Mouse (Mus musculus): ENCODE measurements around the gene Mink1. TPM values are rescaled to one million over a fixed set of nuclear protein-coding genes. Genes with fewer than 3 reads are reported as not detected.

Gene Mink1
- polyA plus RNA-seq, 1 experiment from 2014 or later, result 12.5 TPM

GRCm38 (mm10) chr11:70595638-70596037 is 33.0 kb downstream of the Mink1 start:
- no peak overlapping the region for H3K4me3 ChIP-seq (replicated peaks; ENCODE audit: low read length)
- 0 out of 2 replicates have a peak, but pooled peaks have one; percentile 17 for ATAC-seq (ENCODE audit: insufficient read depth, low FRiP score)
- WGBS, result 42% methylated on average over 2 of the region's 2 CpGs

GRCm38 (mm10) chr11:70596094-70596493 is 33.4 kb downstream of the Mink1 start:
- Histone ChIP-seq H3K36me3 (ENCODE audit: control insufficient read depth, insufficient read depth, low read length) (0 out of 2 replicates have a peak, but pooled peaks cover 3% of the 10 kb centered on the region), H3K4me3 (replicated peaks; ENCODE audit: low read length) (no peak overlapping the region), H3K27me3 (ENCODE audit: control insufficient read depth, insufficient read depth, low read length) (no peaks in the 10 kb centered on the region), H3K9me3 (replicated peaks; ENCODE audit: control insufficient read depth, low read length) (no peaks in the 10 kb centered on the region), H3K27ac (ENCODE audit: low read length) (peak overlapping the region; percentile 55), H3K4me2 (ENCODE audit: low read depth, low read length) (no peak overlapping the region), H3K4me1 (ENCODE audit: control insufficient read depth, insufficient read depth, low read length) (0 out of 2 replicates have a peak, but pooled peaks cover 8% of the 10 kb centered on the region), H3K9ac (ENCODE audit: low read length) (no peak overlapping the region)
- no peak for ATAC-seq (ENCODE audit: insufficient read depth, low FRiP score)
- 60% methylated on average over 4 of the region's 4 CpGs for WGBS

More at GRCm38 (mm10) chr11:70595638-70596037, 33.0 kb downstream of the Mink1 start:
- no peaks in the 10 kb centered on the region for H3K27me3 ChIP-seq (ENCODE audit: control insufficient read depth, insufficient read depth, low read length)
- H3K36me3 ChIP-seq (ENCODE audit: control insufficient read depth, insufficient read depth, low read length), result 0 out of 2 replicates have a peak, but pooled peaks cover 3% of the 10 kb centered on the region
- H3K27ac ChIP-seq (ENCODE audit: low read length), result peak overlapping the region; percentile 56
- H3K4me1 ChIP-seq (ENCODE audit: control insufficient read depth, insufficient read depth, low read length), result 0 out of 2 replicates have a peak, but pooled peaks cover 8% of the 10 kb centered on the region
- no peaks in the 10 kb centered on the region for H3K9me3 ChIP-seq (replicated peaks; ENCODE audit: control insufficient read depth, low read length)
- H3K9ac ChIP-seq (ENCODE audit: low read length), result no peak overlapping the region
- no peak overlapping the region for H3K4me2 ChIP-seq (ENCODE audit: low read depth, low read length)

- no peak overlapping the region for H3K4me3 ChIP-seq (replicated peaks; ENCODE audit: low read length)
- 0 out of 2 replicates have a peak, but pooled peaks cover 3% of the 10 kb centered on the region for H3K36me3 ChIP-seq (ENCODE audit: control insufficient read depth, insufficient read depth, low read length)
- no peak overlapping the region for H3K9ac ChIP-seq (ENCODE audit: low read length)
- no peak overlapping the region for H3K27ac ChIP-seq (ENCODE audit: low read length)
- no peaks in the 10 kb centered on the region for H3K27me3 ChIP-seq (ENCODE audit: control insufficient read depth, insufficient read depth, low read length)
- WGBS, result 79% methylated on average over 6 of the region's 6 CpGs
- no peak for ATAC-seq (ENCODE audit: insufficient read depth, low FRiP score)
- H3K4me2 ChIP-seq (ENCODE audit: low read depth, low read length), result no peak overlapping the region
- H3K9me3 ChIP-seq (replicated peaks; ENCODE audit: control insufficient read depth, low read length), result no peaks in the 10 kb centered on the region
- 0 out of 2 replicates have a peak, but pooled peaks cover 8% of the 10 kb centered on the region for H3K4me1 ChIP-seq (ENCODE audit: control insufficient read depth, insufficient read depth, low read length)
Observed at GRCm38 (mm10) chr11:70597301-70597700, 34.6 kb downstream of the Mink1 start.

GRCm38 (mm10) chr11:70598451-70598953 is 35.8 kb downstream of the Mink1 start:
- no peak overlapping the region for H3K9ac ChIP-seq (ENCODE audit: low read length)
- no peak overlapping the region for H3K4me2 ChIP-seq (ENCODE audit: low read depth, low read length)
- 0 out of 2 replicates have a peak, but pooled peaks cover 3% of the 10 kb centered on the region for H3K36me3 ChIP-seq (ENCODE audit: control insufficient read depth, insufficient read depth, low read length)
- no peak overlapping the region for H3K27ac ChIP-seq (ENCODE audit: low read length)
- H3K9me3 ChIP-seq (replicated peaks; ENCODE audit: control insufficient read depth, low read length), result no peaks in the 10 kb centered on the region
- H3K4me1 ChIP-seq (ENCODE audit: control insufficient read depth, insufficient read depth, low read length), result 0 out of 2 replicates have a peak, but pooled peaks cover 8% of the 10 kb centered on the region
- no peaks in the 10 kb centered on the region for H3K27me3 ChIP-seq (ENCODE audit: control insufficient read depth, insufficient read depth, low read length)
- 82% methylated on average over 9 of the region's 9 CpGs for WGBS
- H3K4me3 ChIP-seq (replicated peaks; ENCODE audit: low read length), result no peak overlapping the region
- no peak for ATAC-seq (ENCODE audit: insufficient read depth, low FRiP score)

- Histone ChIP-seq H3K4me1 (ENCODE audit: control insufficient read depth, insufficient read depth, low read length) (no peaks in the 10 kb centered on the region), H3K4me2 (ENCODE audit: low read depth, low read length) (no peak overlapping the region), H3K9ac (ENCODE audit: low read length) (no peak overlapping the region), H3K27ac (ENCODE audit: low read length) (no peak overlapping the region), H3K4me3 (replicated peaks; ENCODE audit: low read length) (no peak overlapping the region), H3K27me3 (ENCODE audit: control insufficient read depth, insufficient read depth, low read length) (no peaks in the 10 kb centered on the region), H3K36me3 (ENCODE audit: control insufficient read depth, insufficient read depth, low read length) (peaks cover 16% of the 10 kb centered on the region), H3K9me3 (replicated peaks; ENCODE audit: control insufficient read depth, low read length) (no peaks in the 10 kb centered on the region)
- ATAC-seq (ENCODE audit: insufficient read depth, low FRiP score), result 0 out of 2 replicates have a peak, but pooled peaks have one; percentile 30
- 52% methylated on average over 14 of the region's 14 CpGs for WGBS
Observed at GRCm38 (mm10) chr11:70605024-70605566, 42.4 kb downstream of the Mink1 start.

- no peak overlapping the region for H3K4me3 ChIP-seq (replicated peaks; ENCODE audit: low read length)
- H3K4me1 ChIP-seq (ENCODE audit: control insufficient read depth, insufficient read depth, low read length), result no peaks in the 10 kb centered on the region
- no peaks in the 10 kb centered on the region for H3K27me3 ChIP-seq (ENCODE audit: control insufficient read depth, insufficient read depth, low read length)
- H3K27ac ChIP-seq (ENCODE audit: low read length), result no peak overlapping the region
- no peak for ATAC-seq (ENCODE audit: insufficient read depth, low FRiP score)
- H3K36me3 ChIP-seq (ENCODE audit: control insufficient read depth, insufficient read depth, low read length), result peaks cover 22% of the 10 kb centered on the region
- 72% methylated on average over 12 of the region's 12 CpGs for WGBS
- no peak overlapping the region for H3K4me2 ChIP-seq (ENCODE audit: low read depth, low read length)
- H3K9me3 ChIP-seq (replicated peaks; ENCODE audit: control insufficient read depth, low read length), result no peaks in the 10 kb centered on the region
- no peak overlapping the region for H3K9ac ChIP-seq (ENCODE audit: low read length)
Observed at GRCm38 (mm10) chr11:70606717-70607116, 44.0 kb downstream of the Mink1 start.

- H3K4me3 ChIP-seq (replicated peaks; ENCODE audit: low read length), result no peak overlapping the region
- no peaks in the 10 kb centered on the region for H3K27me3 ChIP-seq (ENCODE audit: control insufficient read depth, insufficient read depth, low read length)
- H3K9ac ChIP-seq (ENCODE audit: low read length), result no peak overlapping the region
- WGBS, result 83% methylated on average over 9 of the region's 9 CpGs
- H3K27ac ChIP-seq (ENCODE audit: low read length), result no peak overlapping the region
- ATAC-seq (ENCODE audit: insufficient read depth, low FRiP score), result no peak
- no peaks in the 10 kb centered on the region for H3K4me1 ChIP-seq (ENCODE audit: control insufficient read depth, insufficient read depth, low read length)
- peaks cover 22% of the 10 kb centered on the region for H3K36me3 ChIP-seq (ENCODE audit: control insufficient read depth, insufficient read depth, low read length)
- H3K9me3 ChIP-seq (replicated peaks; ENCODE audit: control insufficient read depth, low read length), result no peaks in the 10 kb centered on the region
- H3K4me2 ChIP-seq (ENCODE audit: low read depth, low read length), result no peak overlapping the region
Observed at GRCm38 (mm10) chr11:70607611-70608010, 44.9 kb downstream of the Mink1 start.

GRCm38 (mm10) chr11:70608381-70609066 is 45.8 kb downstream of the Mink1 start:
- peaks cover 25% of the 10 kb centered on the region for H3K36me3 ChIP-seq (ENCODE audit: control insufficient read depth, insufficient read depth, low read length)
- no peak for ATAC-seq (ENCODE audit: insufficient read depth, low FRiP score)
- WGBS, result 90% methylated on average over 26 of the region's 26 CpGs

GRCm38 (mm10) chr11:70610752-70611151 is 48.1 kb downstream of the Mink1 start:
- no peak for ATAC-seq (ENCODE audit: insufficient read depth, low FRiP score)
- H3K4me3 ChIP-seq (replicated peaks; ENCODE audit: low read length), result no peak overlapping the region
- H3K27ac ChIP-seq (ENCODE audit: low read length), result no peak overlapping the region
- H3K4me2 ChIP-seq (ENCODE audit: low read depth, low read length), result no peak overlapping the region
- WGBS, result 83% methylated on average over 4 of the region's 4 CpGs
- H3K9ac ChIP-seq (ENCODE audit: low read length), result no peak overlapping the region
- H3K36me3 ChIP-seq (ENCODE audit: control insufficient read depth, insufficient read depth, low read length), result peaks cover 25% of the 10 kb centered on the region
- H3K27me3 ChIP-seq (ENCODE audit: control insufficient read depth, insufficient read depth, low read length), result no peaks in the 10 kb centered on the region
- peaks cover 12% of the 10 kb centered on the region for H3K4me1 ChIP-seq (ENCODE audit: control insufficient read depth, insufficient read depth, low read length)
- H3K9me3 ChIP-seq (replicated peaks; ENCODE audit: control insufficient read depth, low read length), result no peaks in the 10 kb centered on the region

More at GRCm38 (mm10) chr11:70608381-70609066, 45.8 kb downstream of the Mink1 start:
- H3K4me2 ChIP-seq (ENCODE audit: low read depth, low read length), result no peak overlapping the region
- no peak overlapping the region for H3K9ac ChIP-seq (ENCODE audit: low read length)
- H3K27me3 ChIP-seq (ENCODE audit: control insufficient read depth, insufficient read depth, low read length), result no peaks in the 10 kb centered on the region
- H3K4me1 ChIP-seq (ENCODE audit: control insufficient read depth, insufficient read depth, low read length), result no peaks in the 10 kb centered on the region
- no peak overlapping the region for H3K4me3 ChIP-seq (replicated peaks; ENCODE audit: low read length)
- H3K9me3 ChIP-seq (replicated peaks; ENCODE audit: control insufficient read depth, low read length), result no peaks in the 10 kb centered on the region
- no peak overlapping the region for H3K27ac ChIP-seq (ENCODE audit: low read length)
